Mouse (Mus musculus): ENCODE results near the gene Slx1b. TPM values are rescaled to one million over a fixed set of nuclear protein-coding genes. Genes with fewer than 3 reads are reported as not detected.

Slx1b gene
- total RNA-seq (2023), result 10 to 100 TPM in 1 of 2 experiments, 1 to 10 TPM in 1; 9.9 to 11.5 TPM

DNA sequence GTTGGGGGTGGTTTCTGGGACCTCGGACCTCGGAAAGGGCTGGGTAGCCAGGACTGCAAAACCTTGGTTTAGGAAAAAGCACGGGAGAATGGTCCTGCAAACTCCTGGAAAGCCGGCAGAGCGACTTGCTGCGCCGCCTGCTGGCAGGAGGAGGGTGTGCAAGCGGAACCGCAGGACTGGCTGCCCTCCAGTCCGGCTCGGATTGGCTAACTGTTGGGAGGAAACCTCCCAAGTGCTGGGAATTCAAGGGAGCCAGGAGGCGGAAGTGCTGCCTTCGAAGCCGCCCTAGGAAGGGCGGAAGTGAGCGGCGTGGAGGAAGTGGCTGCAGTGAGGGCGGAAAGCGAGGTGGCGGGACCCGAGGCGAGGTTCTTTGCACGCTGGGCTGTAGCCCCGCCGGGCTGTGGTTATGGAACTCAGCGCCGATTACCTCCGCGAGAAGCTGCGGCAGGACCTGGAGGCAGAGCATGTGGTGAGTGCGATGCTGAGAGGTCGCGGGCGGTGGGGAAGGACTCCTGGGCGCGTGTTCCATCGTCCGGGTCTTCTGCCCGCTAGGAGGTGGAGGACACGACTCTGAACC lies at the start of gene Slx1b:
TSS of gene Slx1b (minus strand) at position 154 of the 577 bp plus-strand sequence.

DNA sequence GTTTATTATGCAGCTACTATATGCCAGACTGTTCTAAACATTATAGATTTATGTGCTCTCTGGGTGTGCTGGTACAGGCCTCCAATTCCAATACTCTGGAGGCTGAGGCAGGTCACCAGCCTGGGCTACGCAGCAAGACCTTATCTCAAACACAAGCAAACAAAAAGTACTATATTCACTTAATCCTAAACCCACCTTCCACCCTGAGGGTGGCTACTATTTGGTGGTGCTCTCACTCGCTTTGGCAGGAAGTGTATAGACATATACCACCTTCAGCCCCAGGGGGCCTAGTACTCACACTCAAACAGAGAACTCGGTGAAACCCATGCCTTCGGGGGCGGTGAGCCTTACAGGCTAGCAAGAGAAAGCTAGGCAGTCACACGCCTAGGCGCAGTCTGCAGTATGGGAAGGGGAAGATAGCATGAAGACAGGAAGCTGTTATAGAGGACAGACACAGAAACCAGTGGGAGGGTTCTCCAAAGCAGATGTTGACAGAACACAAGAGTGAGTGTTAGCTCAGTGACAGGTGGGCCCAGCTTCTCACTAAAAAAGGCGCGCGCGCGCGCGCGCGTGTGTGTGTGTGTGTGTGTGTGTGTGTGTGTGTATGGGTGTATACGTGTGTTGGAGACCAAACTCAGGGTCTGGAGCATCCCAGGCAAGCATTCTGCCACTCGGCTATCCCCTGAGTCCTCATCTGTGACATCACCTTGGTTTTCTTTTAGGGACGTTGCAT lies 12.0 kb upstream of the Slx1b start, which contains the start of gene Coro1a:
TSS of gene Coro1a (minus strand) at position 346 of the 733 bp plus-strand sequence.

DNA sequence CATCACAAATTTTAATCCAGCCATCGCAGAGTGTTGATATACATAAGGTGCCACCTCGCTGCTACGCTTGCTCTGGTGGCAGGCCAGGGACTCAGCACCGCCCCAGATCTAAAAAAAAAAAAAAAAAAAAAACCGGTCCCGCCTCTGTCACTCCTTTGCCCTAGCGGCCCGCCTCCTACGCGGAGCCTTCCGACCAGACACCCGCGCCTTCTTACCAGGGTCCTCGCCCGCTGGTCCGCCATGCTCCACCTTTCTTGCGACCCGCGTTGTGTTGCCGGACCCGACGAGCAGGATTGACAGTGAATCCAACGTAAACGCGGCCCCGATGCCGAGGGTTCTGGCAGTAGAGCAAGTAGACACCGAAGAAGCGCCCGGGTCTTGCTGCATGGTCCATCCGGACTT lies 373 bp downstream of the Slx1b start, which contains the start of gene Bola2:
TSS of gene Bola2 (plus strand) at position 192 of the 402 bp plus-strand sequence.

DNA sequence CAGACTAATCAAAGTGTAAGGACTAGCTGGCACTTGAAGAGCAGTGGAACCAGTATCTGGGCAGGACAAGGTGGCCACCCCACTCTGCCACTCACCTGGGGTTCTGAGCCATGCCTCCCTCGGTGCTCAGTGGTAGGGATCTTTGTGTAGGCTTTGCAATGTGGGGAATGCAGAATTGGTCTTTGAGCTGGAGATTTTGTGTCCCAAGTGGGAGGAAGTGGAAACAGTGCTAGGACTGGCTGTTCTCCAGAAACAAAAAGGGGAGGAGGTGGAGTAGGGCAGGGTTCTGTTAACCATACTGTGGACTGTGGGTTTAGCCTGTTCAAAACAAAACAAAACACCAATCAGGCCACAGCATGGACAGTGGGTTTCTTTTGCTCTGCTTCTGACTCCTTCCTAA lies 19.4 kb downstream of the Slx1b start, which contains the start of gene Sult1a1:
TSS of gene Sult1a1 (minus strand) at position 226 of the 400 bp plus-strand sequence.

DNA sequence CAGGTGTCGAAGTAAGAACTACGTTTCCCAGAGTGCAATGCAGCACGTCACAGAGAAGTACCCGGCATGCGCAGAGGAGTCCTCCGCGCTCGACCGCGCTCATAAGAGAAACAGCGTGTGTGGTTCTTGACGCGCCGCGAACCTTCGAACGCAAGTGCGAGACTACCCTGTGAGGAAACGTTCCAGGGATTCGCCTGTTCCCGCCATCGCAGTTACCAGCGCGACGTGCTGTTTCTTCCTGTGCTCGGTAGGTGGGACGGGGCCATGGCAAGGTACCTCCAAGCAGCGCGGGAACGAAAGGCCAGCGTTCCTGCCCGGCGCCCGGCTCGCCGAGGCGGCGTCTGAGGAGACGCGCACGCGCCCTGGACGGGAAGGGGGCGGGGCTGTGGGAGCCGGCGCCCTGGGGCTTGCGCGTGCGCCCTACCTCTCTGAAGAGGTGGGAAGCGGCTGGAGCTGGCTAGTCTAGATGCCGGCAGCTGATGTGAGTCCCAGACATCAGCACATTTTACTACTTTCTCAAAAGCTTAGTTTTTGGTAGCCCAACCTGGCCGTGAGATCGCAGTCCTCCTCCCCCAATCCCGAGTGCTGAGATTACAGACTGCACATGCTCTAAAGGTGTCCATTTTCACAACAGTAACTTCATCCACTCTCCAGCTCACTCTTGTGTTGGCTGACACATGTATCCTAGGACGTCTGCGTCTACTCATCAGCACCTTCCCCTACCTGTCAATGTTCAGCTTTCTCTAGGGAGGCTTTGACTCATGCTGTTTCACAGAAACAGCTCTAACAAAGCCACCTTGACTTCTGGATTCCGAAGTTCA lies 46.1 kb downstream of the Slx1b start, which contains the start of gene Sgf29:
TSS of gene Sgf29 (plus strand) at position 79 of the 821 bp plus-strand sequence.

Other genes starting within 250 kb of the Slx1b start
- 1 to 10 TPM; 1.3 to 1.4 TPM for gene Atp2a1, start 232.7 kb downstream of the Slx1b start, total RNA-seq (2023)
- 10 to 100 TPM; 43.2 to 49.3 TPM for gene Sh2b1, start 220.4 kb downstream of the Slx1b start, total RNA-seq (2023)
- gene Tufm, start 208.4 kb downstream of the Slx1b start, total RNA-seq (2023), result 10 to 100 TPM; 30.1 to 31.2 TPM
- 100 to 1,000 TPM; 131 to 140 TPM for gene Atxn2l, start 192.3 kb downstream of the Slx1b start, total RNA-seq (2023)
- 100 to 1,000 TPM in 1 of 2 experiments, 10 to 100 TPM in 1; 98.6 to 102 TPM for gene Eif3c, start 129.4 kb downstream of the Slx1b start, total RNA-seq (2023)
- gene Apobr, start 110.8 kb downstream of the Slx1b start, total RNA-seq (2023), result 100 to 1,000 TPM; 158 to 171 TPM
- 100 to 1,000 TPM; 266 to 298 TPM for gene Cln3, start 110.0 kb downstream of the Slx1b start, total RNA-seq (2023)
- 1 to 10 TPM; 4.0 to 5.3 TPM for gene Il27, start 100.8 kb downstream of the Slx1b start, total RNA-seq (2023)
- 10 to 100 TPM; 14.0 to 14.9 TPM for gene Nupr1, start 64.9 kb downstream of the Slx1b start, total RNA-seq (2023)
- 10 to 100 TPM; 19.9 to 25.7 TPM for gene Sgf29, start 46.5 kb downstream of the Slx1b start, total RNA-seq (2023)
- gene Sult1a1, start 19.4 kb downstream of the Slx1b start, total RNA-seq (2023), result under 1 TPM; 0.60 to 0.61 TPM
- 10 to 100 TPM; 58.9 to 61.6 TPM for gene Bola2, start 383 bp downstream of the Slx1b start, total RNA-seq (2023)
- 1,000 to 10,000 TPM; 1,654 to 1,761 TPM for gene Coro1a, start 12.0 kb upstream of the Slx1b start, total RNA-seq (2023)
- 100 to 1,000 TPM; 246 to 252 TPM for gene Mapk3, start 63.8 kb upstream of the Slx1b start, total RNA-seq (2023)
- 10 to 100 TPM; 23.4 to 27.0 TPM for gene Gdpd3, start 70.5 kb upstream of the Slx1b start, total RNA-seq (2023)
- 100 to 1,000 TPM; 233 to 240 TPM for gene Ypel3, start 81.2 kb upstream of the Slx1b start, total RNA-seq (2023)
- 1 to 10 TPM; 7.1 to 8.5 TPM for gene Tbx6, start 85.7 kb upstream of the Slx1b start, total RNA-seq (2023)
- 100 to 1,000 TPM; 213 to 217 TPM for gene Ppp4c, start 96.7 kb upstream of the Slx1b start, total RNA-seq (2023)
- gene Fam57b, start 101.9 kb upstream of the Slx1b start, total RNA-seq (2023), result not detected
- gene 4930451I11Rik, start 135.9 kb upstream of the Slx1b start, total RNA-seq (2023), result not detected
- not detected for gene Doc2a, start 151.6 kb upstream of the Slx1b start, total RNA-seq (2023)
- gene Hirip3, start 166.2 kb upstream of the Slx1b start, total RNA-seq (2023), result 10 to 100 TPM; 39.3 to 52.5 TPM
- gene Ino80e, start 166.6 kb upstream of the Slx1b start, total RNA-seq (2023), result 10 to 100 TPM; 39.7 to 40.9 TPM
- gene Taok2, start 188.9 kb upstream of the Slx1b start, total RNA-seq (2023), result 10 to 100 TPM; 72.6 to 75.0 TPM
- 10 to 100 TPM; 42.6 to 49.2 TPM for gene Tmem219, start 227.1 kb upstream of the Slx1b start, total RNA-seq (2023)
- gene Kctd13, start 233.1 kb upstream of the Slx1b start, total RNA-seq (2023), result 10 to 100 TPM; 15.5 to 18.1 TPM

Data from neutrophil, adult 83 days (primary cell).